Mouse (Mus musculus): Measurements from ENCODE around the gene Spag7.

DNA sequence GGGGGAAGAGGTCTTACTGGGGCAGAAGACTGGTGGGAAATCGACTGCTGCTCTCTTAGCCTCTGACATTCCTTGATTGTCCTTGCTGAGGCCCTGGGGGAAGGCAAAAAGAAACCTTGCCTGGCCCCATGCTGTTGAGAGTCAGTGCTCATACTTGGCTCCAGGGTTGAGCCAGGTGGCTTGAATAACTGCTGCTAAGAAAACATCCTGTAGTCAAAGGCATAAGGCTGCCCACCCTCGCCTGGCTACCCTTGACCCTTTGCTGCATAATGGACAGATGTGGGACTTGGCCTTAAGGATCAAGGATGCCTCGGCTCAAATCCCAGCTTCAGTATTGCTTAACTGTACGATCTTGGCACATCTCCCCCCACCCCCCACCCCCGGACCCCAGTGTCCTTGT, 49.3 kb upstream of the Spag7 start:
- TF ChIP-seq POLR2A (IDR thresholded peaks at IDR 0.05; ENCODE audit: control insufficient read depth, extremely low read depth, insufficient read depth, low read length, poor library complexity), result no peak
- no peak for TF ChIP-seq CTCF (IDR thresholded peaks at IDR 0.05; ENCODE audit: borderline replicate concordance, control insufficient read depth, extremely low read depth, insufficient read depth, low read length, poor library complexity)

Measured in thymus, adult 2 months (tissue).